Comparison of ENCODE assay signal across 19 mouse cellular contexts in the genomic region with DNA sequence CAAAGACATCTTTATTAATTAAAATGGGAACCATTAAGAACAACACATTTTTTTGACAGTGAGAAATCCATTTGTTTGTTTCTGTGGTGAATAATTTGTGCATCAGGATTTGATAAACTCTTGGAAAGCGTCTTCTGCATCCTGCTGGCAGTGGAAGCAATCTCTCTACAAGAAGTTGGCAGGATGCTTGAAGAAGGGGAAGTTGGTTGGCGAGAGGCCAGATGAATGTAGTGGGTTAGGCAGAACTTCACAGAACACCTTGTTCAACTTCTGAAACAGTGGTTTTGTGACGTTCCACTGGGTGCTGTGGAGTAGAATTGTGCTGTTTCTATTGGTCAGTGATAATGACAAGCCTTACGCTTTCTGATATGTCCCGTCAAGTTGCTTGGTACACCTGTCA.
A peak's percentile ranks its signal among the peaks of the same experiment; 100 is the strongest.
DNase-seq lines count a peak whose midpoint lies in the region; ATAC-seq and TF ChIP-seq lines count a peak whose summit lies in the region.
"Had no signal": no experiment of that assay in that cellular context is flagged by ENCODE, and none has a peak within 500 bp of the region (broad histone marks: within the 10 kb centered on the region; RNA-seq: fewer than 3 reads in every experiment).

No protein-coding gene starts in this region.

- TF ChIP-seq CTCF in kidney, adult 2 months (conservative IDR thresholded peaks at IDR 0.05; ENCODE audit: insufficient read depth, insufficient read length, low read depth, low read length), result no peak

- no peak for TF ChIP-seq POLR2A in kidney, adult 2 months (IDR thresholded peaks at IDR 0.05; ENCODE audit: low read depth, low read length)

- no peaks in the 10 kb centered on the region for H3K9me3 ChIP-seq in embryonic facial prominence, embryonic 14.5 days (ENCODE audit: control insufficient read depth, low read length)
- no peaks in the 10 kb centered on the region for H3K9me3 ChIP-seq in embryonic facial prominence, embryonic 10.5 days
- H3K9me3 ChIP-seq in midbrain, embryonic 11.5 days (ENCODE audit: control insufficient read depth, low read length), result no peaks in the 10 kb centered on the region
- H3K9me3 ChIP-seq in midbrain, embryonic 14.5 days (ENCODE audit: control insufficient read depth, low read length), result no peaks in the 10 kb centered on the region
- H3K9me3 ChIP-seq: embryonic facial prominence, embryonic 12.5 days; hindbrain, embryonic 13.5 days; lung, embryonic 15.5 days; midbrain, embryonic 15.5 days; neural tube, embryonic 15.5 days had no signal

- H3K27ac ChIP-seq in embryonic facial prominence, embryonic 14.5 days (replicated peaks; ENCODE audit: low read depth, low read length), result no peak overlapping the region
- H3K27ac ChIP-seq in embryonic facial prominence, embryonic 10.5 days (replicated peaks), result no peak overlapping the region
- no peak overlapping the region for H3K27ac ChIP-seq in kidney, adult 2 months (ENCODE audit: insufficient read depth, low read depth, low read length)
- H3K27ac ChIP-seq in midbrain, embryonic 11.5 days (ENCODE audit: low read depth, low read length), result no peak overlapping the region
- no peak overlapping the region for H3K27ac ChIP-seq in midbrain, embryonic 14.5 days (replicated peaks; ENCODE audit: low read depth, low read length)
- H3K27ac ChIP-seq: embryonic facial prominence, embryonic 12.5 days; hindbrain, embryonic 13.5 days; lung, embryonic 15.5 days; midbrain, embryonic 15.5 days; neural tube, embryonic 15.5 days had no signal

- no peak overlapping the region for H3K9ac ChIP-seq in embryonic facial prominence, embryonic 14.5 days (ENCODE audit: low read depth, low read length)
- no peak overlapping the region for H3K9ac ChIP-seq in midbrain, embryonic 11.5 days (ENCODE audit: low read length)
- H3K9ac ChIP-seq in midbrain, embryonic 14.5 days (replicated peaks; ENCODE audit: low read length), result no peak overlapping the region
- H3K9ac ChIP-seq: embryonic facial prominence, embryonic 12.5 days; hindbrain, embryonic 13.5 days; lung, embryonic 15.5 days; midbrain, embryonic 15.5 days; neural tube, embryonic 15.5 days had no signal

- no peak overlapping the region for H3K4me2 ChIP-seq in embryonic facial prominence, embryonic 14.5 days (ENCODE audit: low read depth, low read length)
- H3K4me2 ChIP-seq in midbrain, embryonic 11.5 days, result no peak overlapping the region
- H3K4me2 ChIP-seq in midbrain, embryonic 14.5 days (ENCODE audit: low read length), result no peak overlapping the region
- H3K4me2 ChIP-seq: embryonic facial prominence, embryonic 12.5 days; heart, embryonic 11.5 days; hindbrain, embryonic 13.5 days; liver, embryonic 11.5 days; lung, embryonic 15.5 days; midbrain, embryonic 15.5 days; neural tube, embryonic 15.5 days had no signal

- peak; percentile 74 for DNase-seq in embryonic facial prominence, embryonic 14.5 days (ENCODE audit: low spot score)
- DNase-seq in embryonic facial prominence, embryonic 10.5 days (ENCODE audit: low spot score), result no peak
- peak; percentile 13 to 15 for DNase-seq in kidney, postnatal 4 days
- no peak for DNase-seq in kidney, adult 2 months
- peak; percentile 51 for DNase-seq in midbrain, embryonic 11.5 days (ENCODE audit: low spot score, missing footprints)
- DNase-seq in midbrain, embryonic 14.5 days, result no peak
- DNase-seq in 3T3-L1 (ENCODE audit: low read depth, low spot score), result peak; percentile 2
- no peak for DNase-seq in retina, embryonic 14.5 days (ENCODE audit: low spot score)
- DNase-seq: cerebellum, adult 9-10 months; heart, postnatal 10 days; thymus, postnatal 4 days had no signal

- no peak for ATAC-seq in embryonic facial prominence, embryonic 14.5 days (ENCODE audit: low read depth)
- no peak for ATAC-seq in midbrain, embryonic 11.5 days (ENCODE audit: low FRiP score)
- no peak for ATAC-seq in midbrain, embryonic 14.5 days (ENCODE audit: low FRiP score, low TSS enrichment)
- ATAC-seq: midbrain, embryonic 15.5 days had no signal

- 64% methylated on average over 5 of the region's 5 CpGs for WGBS in embryonic facial prominence, embryonic 14.5 days
- 93% methylated on average over 5 of the region's 5 CpGs for WGBS in embryonic facial prominence, embryonic 10.5 days
- 73% methylated on average over 5 of the region's 5 CpGs for WGBS in kidney, adult 2 months
- WGBS in midbrain, embryonic 11.5 days, result 87% methylated on average over 5 of the region's 5 CpGs
- 87% methylated on average over 5 of the region's 5 CpGs for whole genome bisulfite sequencing in midbrain, embryonic 14.5 days

- H3K4me1 ChIP-seq in embryonic facial prominence, embryonic 14.5 days (ENCODE audit: control insufficient read depth, insufficient read depth, low read length), result no peaks in the 10 kb centered on the region
- no peaks in the 10 kb centered on the region for H3K4me1 ChIP-seq in embryonic facial prominence, embryonic 10.5 days
- H3K4me1 ChIP-seq in kidney, adult 2 months (ENCODE audit: control insufficient read depth, insufficient read depth, low read length), result no peaks in the 10 kb centered on the region
- H3K4me1 ChIP-seq in midbrain, embryonic 11.5 days (ENCODE audit: control insufficient read depth, insufficient read depth, low read length), result no peaks in the 10 kb centered on the region
- H3K4me1 ChIP-seq in midbrain, embryonic 14.5 days (ENCODE audit: control insufficient read depth, insufficient read depth, low read length), result no peaks in the 10 kb centered on the region
- H3K4me1 ChIP-seq: embryonic facial prominence, embryonic 12.5 days; hindbrain, embryonic 13.5 days; lung, embryonic 15.5 days; midbrain, embryonic 15.5 days; neural tube, embryonic 15.5 days had no signal

- H3K4me3 ChIP-seq in embryonic facial prominence, embryonic 14.5 days (ENCODE audit: low read depth, low read length), result no peak overlapping the region
- H3K4me3 ChIP-seq in embryonic facial prominence, embryonic 10.5 days, result no peak overlapping the region
- no peak overlapping the region for H3K4me3 ChIP-seq in kidney, adult 2 months (ENCODE audit: insufficient read depth, low read depth, low read length)
- H3K4me3 ChIP-seq in midbrain, embryonic 11.5 days (ENCODE audit: low read depth, low read length), result no peak overlapping the region
- H3K4me3 ChIP-seq in midbrain, embryonic 14.5 days (replicated peaks; ENCODE audit: low read depth, low read length), result no peak overlapping the region
- H3K4me3 ChIP-seq: embryonic facial prominence, embryonic 12.5 days; hindbrain, embryonic 13.5 days; lung, embryonic 15.5 days; midbrain, embryonic 15.5 days; neural tube, embryonic 15.5 days had no signal

- H3K27me3 ChIP-seq in embryonic facial prominence, embryonic 14.5 days (replicated peaks; ENCODE audit: control insufficient read depth, insufficient read depth, low read length), result no peaks in the 10 kb centered on the region
- H3K27me3 ChIP-seq in embryonic facial prominence, embryonic 10.5 days (replicated peaks; ENCODE audit: low read depth, poor library complexity, severe bottlenecking), result 0 out of 2 replicates have a peak, but pooled peaks cover 8% of the 10 kb centered on the region
- no peaks in the 10 kb centered on the region for H3K27me3 ChIP-seq in kidney, adult 2 months (replicated peaks; ENCODE audit: control insufficient read depth, insufficient read depth, low read length)
- H3K27me3 ChIP-seq in midbrain, embryonic 11.5 days (ENCODE audit: control insufficient read depth, insufficient read depth, low read length), result no peaks in the 10 kb centered on the region
- no peaks in the 10 kb centered on the region for H3K27me3 ChIP-seq in midbrain, embryonic 14.5 days (ENCODE audit: control insufficient read depth, insufficient read depth, low read length)
- H3K27me3 ChIP-seq: CH12.LX; embryonic facial prominence, embryonic 12.5 days; lung, embryonic 15.5 days; midbrain, embryonic 15.5 days; neural tube, embryonic 15.5 days had no signal

- no peaks in the 10 kb centered on the region for H3K36me3 ChIP-seq in embryonic facial prominence, embryonic 14.5 days (ENCODE audit: control insufficient read depth, insufficient read depth, low read length)
- H3K36me3 ChIP-seq in embryonic facial prominence, embryonic 10.5 days (replicated peaks), result no peaks in the 10 kb centered on the region
- no peaks in the 10 kb centered on the region for H3K36me3 ChIP-seq in kidney, adult 2 months (ENCODE audit: control insufficient read depth, insufficient read depth, low read length)
- no peaks in the 10 kb centered on the region for H3K36me3 ChIP-seq in midbrain, embryonic 11.5 days (ENCODE audit: control insufficient read depth, insufficient read depth, low read length)
- no peaks in the 10 kb centered on the region for H3K36me3 ChIP-seq in midbrain, embryonic 14.5 days (ENCODE audit: control insufficient read depth, insufficient read depth, low read length)
- H3K36me3 ChIP-seq: embryonic facial prominence, embryonic 12.5 days; hindbrain, embryonic 13.5 days; lung, embryonic 15.5 days; midbrain, embryonic 15.5 days; neural tube, embryonic 15.5 days had no signal

Comparison
In these comparisons a context has a peak if more than half of its experiments do, and no peak if none do; other contexts are left out.
1. DNase-seq: peak in embryonic facial prominence, embryonic 14.5 days (single experiment), kidney, postnatal 4 days (2 of 2), midbrain, embryonic 11.5 days (single experiment) and 3T3-L1 (single experiment); none in embryonic facial prominence, embryonic 10.5 days (single experiment), kidney, adult 2 months (single experiment), midbrain, embryonic 14.5 days (single experiment) and retina, embryonic 14.5 days (single experiment).